In the genomic region with DNA sequence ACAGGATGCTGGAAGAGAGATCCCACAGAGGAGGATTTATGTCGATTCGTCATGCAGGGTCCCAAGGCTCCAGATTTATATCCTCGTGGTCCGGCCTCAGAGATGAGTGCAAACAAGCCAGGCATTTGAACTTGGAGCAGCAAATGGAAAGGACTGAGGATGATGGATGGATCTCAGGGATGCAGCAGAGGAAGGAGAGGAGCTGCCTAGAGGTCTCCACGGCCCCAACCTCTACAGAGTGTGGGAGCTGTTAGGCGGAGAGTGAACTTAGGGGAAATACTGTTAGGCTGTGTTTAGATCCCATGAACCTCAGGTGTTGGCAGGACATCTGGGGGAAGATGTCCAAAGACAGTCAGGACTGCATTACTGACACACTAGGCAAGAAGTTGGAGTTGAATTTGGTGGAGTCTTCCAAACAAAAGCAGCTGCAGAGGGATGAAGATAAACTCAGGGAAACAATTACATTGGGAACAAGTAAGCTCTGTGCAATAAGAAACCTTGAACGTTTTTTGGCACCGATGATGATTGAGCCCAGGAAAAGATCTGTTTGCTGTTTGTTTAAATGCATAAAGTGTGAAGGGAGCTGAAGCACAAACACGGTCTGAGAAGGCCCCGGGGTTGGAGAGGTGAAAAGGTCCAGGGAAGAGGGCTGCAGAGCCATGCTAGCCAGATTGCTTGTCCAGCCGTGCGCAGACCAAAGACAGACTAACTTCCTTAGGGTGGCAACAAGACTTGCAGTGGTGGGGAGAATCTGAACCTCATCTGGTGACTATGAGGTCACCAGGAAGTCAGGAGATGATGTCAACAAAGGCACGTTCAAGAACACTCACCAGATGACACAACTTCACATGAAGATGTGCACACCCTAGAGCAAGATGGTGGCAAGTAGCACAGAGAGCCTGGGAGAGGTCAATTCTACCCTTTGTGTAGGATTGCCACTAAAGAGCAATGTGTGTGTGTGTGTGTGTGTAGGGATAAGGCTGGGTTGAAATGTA, we compare ENCODE assay signal across 12 mouse cellular contexts.
A peak's percentile ranks its signal among the peaks of the same experiment; 100 is the strongest.
DNase-seq lines count a peak whose midpoint lies in the region; ATAC-seq and TF ChIP-seq lines count a peak whose summit lies in the region.
"Had no signal": no experiment of that assay in that cellular context is flagged by ENCODE, and none has a peak within 500 bp of the region (broad histone marks: within the 10 kb centered on the region; RNA-seq: fewer than 3 reads in every experiment).

No protein-coding gene starts in this region.

- peaks cover 46% of the 10 kb centered on the region for H3K4me1 ChIP-seq in forebrain, embryonic 10.5 days
- no peaks in the 10 kb centered on the region for H3K4me1 ChIP-seq in forebrain, embryonic 11.5 days (replicated peaks; ENCODE audit: control insufficient read depth, insufficient read depth, low read length)
- peaks cover 12% of the 10 kb centered on the region for H3K4me1 ChIP-seq in kidney, embryonic 14.5 days (ENCODE audit: control insufficient read depth, insufficient read depth, low read length)
- peaks cover 5% of the 10 kb centered on the region; the same call in 1 of the 2 replicates for H3K4me1 ChIP-seq in bone marrow, adult 2 months (ENCODE audit: control insufficient read depth, insufficient read depth, low read length)
- H3K4me1 ChIP-seq: embryonic facial prominence, embryonic 12.5 days had no signal

- H3K27me3 ChIP-seq in forebrain, embryonic 10.5 days (ENCODE audit: poor library complexity, severe bottlenecking) = no peaks in the 10 kb centered on the region
- H3K27me3 ChIP-seq in forebrain, embryonic 11.5 days (ENCODE audit: control insufficient read depth, insufficient read depth, low read length) = no peaks in the 10 kb centered on the region
- no peaks in the 10 kb centered on the region for H3K27me3 ChIP-seq in kidney, embryonic 14.5 days (ENCODE audit: control insufficient read depth, insufficient read depth, low read length)
- H3K27me3 ChIP-seq: embryonic facial prominence, embryonic 12.5 days; heart, embryonic 13.5 days had no signal

- no peak overlapping the region for H3K4me2 ChIP-seq in forebrain, embryonic 11.5 days (ENCODE audit: low read depth, low read length, severe bottlenecking)
- no peak overlapping the region for H3K4me2 ChIP-seq in kidney, embryonic 14.5 days (replicated peaks; ENCODE audit: low read depth, low read length)
- H3K4me2 ChIP-seq: embryonic facial prominence, embryonic 12.5 days; heart, embryonic 13.5 days had no signal

- TF ChIP-seq CTCF in bone marrow, adult 2 months (IDR thresholded peaks at IDR 0.05; ENCODE audit: control insufficient read depth, insufficient read depth, low read length) = no peak

- no peaks in the 10 kb centered on the region for H3K36me3 ChIP-seq in forebrain, embryonic 10.5 days (replicated peaks)
- H3K36me3 ChIP-seq in forebrain, embryonic 11.5 days (ENCODE audit: control insufficient read depth, insufficient read depth, low read length) = no peaks in the 10 kb centered on the region
- no peaks in the 10 kb centered on the region for H3K36me3 ChIP-seq in kidney, embryonic 14.5 days (ENCODE audit: control insufficient read depth, insufficient read depth, low read length)
- H3K36me3 ChIP-seq: embryonic facial prominence, embryonic 12.5 days had no signal

- no peak for TF ChIP-seq POLR2A in bone marrow, adult 2 months (IDR thresholded peaks at IDR 0.05; ENCODE audit: borderline replicate concordance, control insufficient read depth, low read depth, low read length)

- no peak overlapping the region for H3K9ac ChIP-seq in forebrain, embryonic 11.5 days (ENCODE audit: low read length)
- H3K9ac ChIP-seq in kidney, embryonic 14.5 days (ENCODE audit: low read depth, low read length) = no peak overlapping the region
- H3K9ac ChIP-seq: embryonic facial prominence, embryonic 12.5 days; heart, embryonic 13.5 days had no signal

- DNase-seq in forebrain, embryonic 10.5 days (ENCODE audit: extremely low spot score, low spot score) = no peak
- DNase-seq in forebrain, embryonic 11.5 days (ENCODE audit: low spot score) = no peak
- DNase-seq in kidney, adult 9 months = no peak
- no peak for DNase-seq in retina, embryonic 14.5 days (ENCODE audit: low spot score)
- DNase-seq in layer of hippocampus, adult 8-10 months (ENCODE audit: low spot score in 2 of 2) = no peak
- DNase-seq: layer of hippocampus, adult 9-11 months; left cerebral cortex, postnatal 4 days had no signal

- H3K9me3 ChIP-seq in forebrain, embryonic 10.5 days = no peaks in the 10 kb centered on the region
- H3K9me3 ChIP-seq in forebrain, embryonic 11.5 days (ENCODE audit: control insufficient read depth, low read length) = no peaks in the 10 kb centered on the region
- no peaks in the 10 kb centered on the region for H3K9me3 ChIP-seq in kidney, embryonic 14.5 days (ENCODE audit: control insufficient read depth, low read length)
- H3K9me3 ChIP-seq: embryonic facial prominence, embryonic 12.5 days; heart, embryonic 13.5 days had no signal

- 88% methylated on average over 13 of the region's 13 CpGs for WGBS in forebrain, embryonic 10.5 days
- WGBS in forebrain, embryonic 11.5 days = 87% methylated on average over 13 of the region's 13 CpGs
- WGBS in kidney, embryonic 14.5 days = 42% methylated on average over 13 of the region's 13 CpGs
- 81% methylated on average over 13 of the region's 13 CpGs for whole genome bisulfite sequencing in bone marrow, adult 2 months

- 0 out of 2 replicates have a peak overlapping the region, but pooled peaks have one; percentile 35 for H3K27ac ChIP-seq in forebrain, embryonic 10.5 days
- no peak overlapping the region for H3K27ac ChIP-seq in forebrain, embryonic 11.5 days (ENCODE audit: low read depth, low read length)
- peak overlapping the region; percentile 72 for H3K27ac ChIP-seq in kidney, embryonic 14.5 days (ENCODE audit: low read depth, low read length)
- H3K27ac ChIP-seq in bone marrow, adult 2 months (ENCODE audit: control insufficient read depth, insufficient read depth, low read depth, low read length, poor library complexity) = peak overlapping the region; percentile 21; the same call in 1 of the 2 replicates
- H3K27ac ChIP-seq: embryonic facial prominence, embryonic 12.5 days; heart, embryonic 13.5 days had no signal

- ATAC-seq in forebrain, embryonic 11.5 days (replicated peaks; ENCODE audit: low FRiP score) = no peak
- peak; percentile 81; the same call in 1 of the 2 replicates for ATAC-seq in kidney, embryonic 14.5 days (ENCODE audit: low FRiP score, low TSS enrichment)
- ATAC-seq in monocyte, adult 5-6 weeks (replicated peaks; ENCODE audit: insufficient number of reproducible peaks, low FRiP score, low TSS enrichment, poor library complexity, severe bottlenecking) = peak; percentile 75

- H3K4me3 ChIP-seq in forebrain, embryonic 10.5 days = no peak overlapping the region
- H3K4me3 ChIP-seq in forebrain, embryonic 11.5 days (ENCODE audit: low read depth, low read length) = no peak overlapping the region
- no peak overlapping the region for H3K4me3 ChIP-seq in kidney, embryonic 14.5 days (ENCODE audit: low read length)
- H3K4me3 ChIP-seq in bone marrow, adult 2 months (replicated peaks; ENCODE audit: control insufficient read depth, low read depth, low read length) = no peak overlapping the region
- H3K4me3 ChIP-seq: embryonic facial prominence, embryonic 12.5 days; heart, embryonic 13.5 days had no signal
